Mouse (Mus musculus) bone marrow, adult 2 months (tissue): ENCODE measurements around the gene D130052B06Rik.

Experiments
- CTCF ChIP-seq: fragments of 200-500 bp; IDR thresholded peaks from 2 replicates; pipeline ENCODE4 v1.5.1; 2011; ENCODE audit warnings: low read length, control low read depth; ENCODE audit not compliant: control insufficient read depth, insufficient read depth
- POLR2A ChIP-seq: fragments of 200-500 bp; IDR thresholded peaks from 2 replicates; pipeline ENCODE4 v1.6.1; 2011; ENCODE audit warnings: low read depth, mild to moderate bottlenecking, control low read depth, low read length, borderline replicate concordance; ENCODE audit not compliant: control insufficient read depth

- TF ChIP-seq CTCF = no peak
- TF ChIP-seq POLR2A = no peak
Measured at GRCm38 (mm10) chr11:33654485-33654884, 55.4 kb downstream of the D130052B06Rik start.
